Mouse (Mus musculus) ES-E14 (cell line): ENCODE measurements around the gene Gm7168. TPM values are rescaled to one million over a fixed set of nuclear protein-coding genes. Genes with fewer than 3 reads are reported as not detected.
"Not testable (repeated sequence)": the region's sequence is repeated elsewhere in the genome, so short reads cannot be mapped to it uniquely, and the experiment has no call there.

Experiments
- DNase-seq: peaks from one replicate; pipeline ENCODE4 v3.0.0-alpha.2; 2013; ENCODE audit warnings: low read depth, low spot score
- H3K27ac ChIP-seq: 2 replicates; pipeline ENCODE4 v1.5.1; 2012; ENCODE audit warnings: low read depth, mild to moderate bottlenecking, low read length, moderate library complexity, mixed read lengths; ENCODE audit not compliant: poor library complexity, insufficient read depth, severe bottlenecking
- H3K36me3 ChIP-seq: 2 replicates; pipeline ENCODE4 v1.6.1; 2012; ENCODE audit warnings: mild to moderate bottlenecking, low read length, moderate library complexity, mixed read lengths; ENCODE audit not compliant: control insufficient read depth, poor library complexity, insufficient read depth, severe bottlenecking
- H3K4me1 ChIP-seq, 2 experiments: fragments of 150-350 bp in 1 of 2; sonication (generic) in 1 of 2; 2 replicates each; pipeline ENCODE4 v1.6.1; 2012; ENCODE audit warnings: low read length in 2 of 2, mild to moderate bottlenecking in 1 of 2, mixed read lengths in 1 of 2; ENCODE audit not compliant: control insufficient read depth in 2 of 2, insufficient read depth in 2 of 2, poor library complexity in 1 of 2
- H3K4me3 ChIP-seq, 2 experiments: fragments of 150-350 bp in 1 of 2; sonication (generic) in 1 of 2; 2 replicates each; pipeline ENCODE4 v1.5.1; 2012; ENCODE audit warnings: low read length in 2 of 2, low read depth in 1 of 2, mild to moderate bottlenecking in 1 of 2, mixed read lengths in 1 of 2; ENCODE audit not compliant: insufficient read depth in 1 of 2, poor library complexity in 1 of 2, severe bottlenecking in 1 of 2
- H3K9ac ChIP-seq: 2 replicates; pipeline ENCODE4 v1.6.1; 2012; ENCODE audit warnings: low read depth, mild to moderate bottlenecking, low read length, mixed read lengths; ENCODE audit not compliant: poor library complexity, insufficient read depth, severe bottlenecking
- H3K9me3 ChIP-seq: fragments of 150-350 bp; sonication (generic); 2 replicates; pipeline ENCODE4 v1.6.1; 2012; ENCODE audit warnings: low read depth, mild to moderate bottlenecking, low read length; ENCODE audit not compliant: control insufficient read depth, insufficient read depth
- CHD2 ChIP-seq: IDR thresholded peaks from 2 replicates; pipeline ENCODE4 v1.6.1; 2014; ENCODE audit warnings: mild to moderate bottlenecking, low read depth, low read length, inconsistent platforms
- HCFC1 ChIP-seq: IDR thresholded peaks from 2 replicates; pipeline ENCODE4 v1.6.1; 2012; ENCODE audit warnings: low read length, inconsistent platforms, borderline replicate concordance; ENCODE audit not compliant: insufficient read depth
- MAFK ChIP-seq: IDR thresholded peaks from 2 replicates; pipeline ENCODE4 v1.6.1; 2014; ENCODE audit warnings: mild to moderate bottlenecking, low read depth, low read length, inconsistent platforms; ENCODE audit not compliant: insufficient read depth
- ZC3H11A ChIP-seq: IDR thresholded peaks from 2 replicates; pipeline ENCODE4 v1.6.1; 2012; ENCODE audit warnings: low read depth, mild to moderate bottlenecking, inconsistent platforms, low read length, borderline replicate concordance
- ZNF384 ChIP-seq: IDR thresholded peaks from 2 replicates; pipeline ENCODE4 v1.6.1; 2012; ENCODE audit warnings: low read depth, low read length, inconsistent platforms
- in situ Hi-C, 2 experiments: fragments of 600-800 bp; cut with MboI; formaldehyde crosslinking; loops; one replicate each; pipeline ENCODE4 v1.15.1; 2025; ENCODE audit warnings: low sequenced_read_pairs in 2 of 2, inconsistent platforms in 1 of 2; ENCODE audit not compliant: unreplicated experiment in 2 of 2
- total RNA-seq: library from RNA; depleted of rRNA; stranded (reverse); fragments of 300-350 nt; gene quantifications from 2 replicates; pipeline ENCODE4 v1.2.3, GENCODE M21; 2012; rRNA removed

Gene Gm7168
- total RNA-seq, 1 experiment = 0.13 TPM

- H3K4me1 ChIP-seq, H3K36me3 ChIP-seq, in situ Hi-C loops, H3K27ac ChIP-seq, H3K9me3 ChIP-seq, DNase-seq, H3K4me3 ChIP-seq, H3K9ac ChIP-seq: not testable (repeated sequence)
Measured at GRCm38 (mm10) chr17:13970796-13971195, 22.6 kb downstream of the Gm7168 start.

DNA sequence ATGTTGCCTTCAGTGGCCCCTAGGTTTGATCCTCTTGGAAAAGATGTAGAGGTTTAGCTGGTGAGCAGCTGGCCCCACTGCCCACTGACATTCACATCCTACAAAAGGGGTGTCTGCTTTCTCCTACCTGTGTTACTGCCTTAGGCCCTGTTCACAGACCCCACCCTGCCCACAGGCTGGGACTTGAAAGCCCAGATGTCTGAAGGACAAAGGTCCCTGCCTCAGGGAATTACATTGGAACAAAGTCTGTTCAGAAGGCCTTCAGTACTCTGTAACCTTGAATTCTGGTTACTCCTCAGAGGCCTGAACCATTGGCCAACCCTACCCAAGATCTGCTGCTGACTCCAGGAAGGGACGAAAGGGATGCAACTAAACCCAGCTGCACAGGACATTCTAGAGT lies 39.5 kb downstream of the Gm7168 start:
- Histone ChIP-seq H3K9me3 (no peaks in the 10 kb centered on the region), H3K4me3 (no peak overlapping the region), H3K27ac (no peak overlapping the region), H3K36me3 (no peaks in the 10 kb centered on the region), H3K9ac (no peak overlapping the region), H3K4me1 (no peaks in the 10 kb centered on the region)
- TF ChIP-seq CHD2 = no peak
- no peak for TF ChIP-seq ZC3H11A
- TF ChIP-seq MAFK = no peak
- TF ChIP-seq ZNF384 = no peak
- TF ChIP-seq HCFC1 = no peak
- no peak for DNase-seq
- in situ Hi-C loops = no loop called here

GRCm38 (mm10) chr17:13993425-13993824 lies 45.3 kb downstream of the Gm7168 start:
- H3K9ac ChIP-seq, H3K27ac ChIP-seq, in situ Hi-C loops, H3K4me3 ChIP-seq, H3K4me1 ChIP-seq, H3K9me3 ChIP-seq, DNase-seq, H3K36me3 ChIP-seq: not testable (repeated sequence)

Other genes starting within 250 kb of the Gm7168 start
- 92.4 and 127 TPM in 2 replicates for gene Afdn, start 187.8 kb upstream of the Gm7168 start, total RNA-seq
- gene Tcte2, start 186.5 kb upstream of the Gm7168 start, total RNA-seq = 3.3 and 5.8 TPM in 2 replicates
- not detected in 2 replicates for gene Gm7356, start 55.3 kb downstream of the Gm7168 start, total RNA-seq
- gene Gm7358, start 111.2 kb downstream of the Gm7168 start, total RNA-seq = not detected in 2 replicates